Comparison of ENCODE assay signal across 21 mouse cellular contexts in genomic region chr6:29049926-29050325, GRCm38 (mm10). TPM values are rescaled to one million over a fixed set of nuclear protein-coding genes. Genes with fewer than 3 reads are reported as not detected.
"Had no signal": no experiment of that assay in that cellular context is flagged by ENCODE, and none has a peak within 500 bp of the region (broad histone marks: within the 10 kb centered on the region; RNA-seq: fewer than 3 reads in every experiment).

No protein-coding gene starts in this region.

- H3K9ac ChIP-seq: limb, embryonic 12.5 days; liver, embryonic 13.5 days; liver, postnatal 0 days; lung, embryonic 15.5 days; midbrain, embryonic 13.5 days had no signal

- DNase-seq: layer of hippocampus, adult 9-11 months; layer of hippocampus, postnatal 36 days; liver; liver, embryonic 13.5 days; liver, postnatal 0 days; lung, postnatal 14 days; right cerebral cortex, adult 18-20 months; right cerebral cortex, postnatal 25 days; thymus, adult 18-20 months; thymus, postnatal 14 days had no signal

- H3K36me3 ChIP-seq: limb, embryonic 12.5 days; liver, embryonic 13.5 days; lung, embryonic 15.5 days; midbrain, embryonic 13.5 days had no signal

- H3K27ac ChIP-seq: hindbrain, postnatal 0 days; kidney, postnatal 0 days; limb, embryonic 12.5 days; liver, embryonic 13.5 days; lung, embryonic 15.5 days; macrophage; midbrain, embryonic 13.5 days had no signal

- H3K4me2 ChIP-seq: limb, embryonic 12.5 days; liver, embryonic 13.5 days; lung, embryonic 15.5 days; midbrain, embryonic 13.5 days had no signal

- H3K27me3 ChIP-seq: liver, embryonic 13.5 days; lung, embryonic 15.5 days; midbrain, embryonic 13.5 days had no signal

- ATAC-seq: hindbrain, postnatal 0 days; liver, postnatal 0 days; midbrain, embryonic 13.5 days had no signal

- H3K4me3 ChIP-seq: limb, embryonic 12.5 days; liver, embryonic 13.5 days; lung, embryonic 15.5 days; megakaryocyte, embryonic 14.5 days; midbrain, embryonic 13.5 days had no signal

- H3K4me1 ChIP-seq: limb, embryonic 12.5 days; liver, embryonic 13.5 days; lung, embryonic 15.5 days; megakaryocyte, embryonic 14.5 days had no signal

- H3K9me3 ChIP-seq: limb, embryonic 12.5 days; liver, embryonic 13.5 days; lung, embryonic 15.5 days; megakaryocyte, embryonic 14.5 days; midbrain, embryonic 13.5 days had no signal

RNA-seq across cellular contexts. Expression of gene Lep, which starts 10.1 kb away (rescaled TPM):
- polyA plus RNA-seq: hindbrain, postnatal 0 days; intestine, embryonic 14.5 days; kidney, postnatal 0 days; limb, embryonic 12.5 days; liver, embryonic 13.5 days; liver, postnatal 0 days; lung, embryonic 15.5 days; macrophage; midbrain, embryonic 13.5 days; midbrain, postnatal 0 days; neural tube, embryonic 11.5 days; stomach, embryonic 14.5 days had no signal
